ENCODE assay signal across 17 mouse cellular contexts in genomic region chr7:143400599-143400998, GRCm38 (mm10).
A peak's percentile ranks its signal among the peaks of the same experiment; 100 is the strongest.
DNase-seq lines count a peak whose midpoint lies in the region; ATAC-seq and TF ChIP-seq lines count a peak whose summit lies in the region.
"Had no signal": no experiment of that assay in that cellular context is flagged by ENCODE, and none has a peak within 500 bp of the region (broad histone marks: within the 10 kb centered on the region; RNA-seq: fewer than 3 reads in every experiment).

No protein-coding gene starts in this region.

- DNase-seq in liver, embryonic 14.5 days (ENCODE audit: low read depth in 3 of 3, low spot score in 3 of 3) = peak; percentile 7 to 17 (median 12)
- DNase-seq in yolk sac, embryonic 10.5 days (ENCODE audit: low spot score) = peak; percentile 54
- DNase-seq in right cerebral cortex, adult 18-20 months = no peak
- no peak for DNase-seq in thymus, postnatal 14 days
- DNase-seq in embryo, embryonic 10.5 days (ENCODE audit: low spot score) = no peak
- DNase-seq: adrenal gland, postnatal 25 days; cerebellum, postnatal 10 days; kidney, postnatal 25 days; lung, adult 2 months; right cerebral cortex, postnatal 14 days had no signal

- 23% methylated on average over 6 of the region's 6 CpGs for WGBS in midbrain, embryonic 13.5 days
- WGBS in midbrain, embryonic 15.5 days = 33% methylated on average over 6 of the region's 6 CpGs
- 43% methylated on average over 6 of the region's 6 CpGs for WGBS in intestine, embryonic 16.5 days
- WGBS in liver, embryonic 14.5 days (ENCODE audit: insufficient replicate concordance) = 41% methylated on average over 6 of the region's 6 CpGs

- ATAC-seq in midbrain, embryonic 13.5 days = 0 out of 2 replicates have a peak, but pooled peaks have one; percentile 37
- ATAC-seq in midbrain, embryonic 15.5 days (replicated peaks) = no peak
- ATAC-seq in intestine, embryonic 16.5 days = peak; percentile 87
- ATAC-seq in liver, embryonic 14.5 days (ENCODE audit: insufficient read depth) = peak; percentile 51
- ATAC-seq: forebrain, embryonic 13.5 days; inflammation-experienced regulatory T-cells, adult 6 months had no signal

- no peak overlapping the region for H3K9ac ChIP-seq in midbrain, embryonic 13.5 days (replicated peaks)
- no peak overlapping the region for H3K9ac ChIP-seq in midbrain, embryonic 15.5 days
- no peak overlapping the region for H3K9ac ChIP-seq in intestine, embryonic 16.5 days (ENCODE audit: low read depth, low read length)
- H3K9ac ChIP-seq in liver, embryonic 14.5 days (replicated peaks) = no peak overlapping the region
- H3K9ac ChIP-seq: embryonic facial prominence, embryonic 13.5 days; forebrain, embryonic 13.5 days had no signal

- no peak overlapping the region for H3K4me3 ChIP-seq in midbrain, embryonic 13.5 days (replicated peaks)
- no peak overlapping the region for H3K4me3 ChIP-seq in midbrain, embryonic 15.5 days
- H3K4me3 ChIP-seq in intestine, embryonic 16.5 days (ENCODE audit: low read length) = no peak overlapping the region
- H3K4me3 ChIP-seq in liver, embryonic 14.5 days (ENCODE audit: insufficient read depth in 1 of 2, low read depth in 2 of 2, low read length in 2 of 2) = no peak overlapping the region
- H3K4me3 ChIP-seq: embryonic facial prominence, embryonic 13.5 days; forebrain, embryonic 13.5 days; megakaryocyte, embryonic 14.5 days had no signal

- H3K4me2 ChIP-seq in midbrain, embryonic 13.5 days (replicated peaks) = no peak overlapping the region
- H3K4me2 ChIP-seq in midbrain, embryonic 15.5 days = no peak overlapping the region
- H3K4me2 ChIP-seq in intestine, embryonic 16.5 days (ENCODE audit: low read depth, low read length) = no peak overlapping the region
- no peak overlapping the region for H3K4me2 ChIP-seq in liver, embryonic 14.5 days (ENCODE audit: low read depth)
- H3K4me2 ChIP-seq: embryonic facial prominence, embryonic 13.5 days; forebrain, embryonic 13.5 days had no signal

- H3K27me3 ChIP-seq in midbrain, embryonic 13.5 days = 0 out of 2 replicates have a peak, but pooled peaks cover 2% of the 10 kb centered on the region
- H3K27me3 ChIP-seq in midbrain, embryonic 15.5 days (replicated peaks) = no peaks in the 10 kb centered on the region
- H3K27me3 ChIP-seq in intestine, embryonic 16.5 days (replicated peaks; ENCODE audit: control insufficient read depth, insufficient read depth, low read length) = no peaks in the 10 kb centered on the region
- H3K27me3 ChIP-seq in liver, embryonic 14.5 days (ENCODE audit: control insufficient read depth, insufficient read depth, low read length) = no peaks in the 10 kb centered on the region
- H3K27me3 ChIP-seq: embryonic facial prominence, embryonic 13.5 days had no signal

- H3K27ac ChIP-seq in midbrain, embryonic 13.5 days = no peak overlapping the region
- H3K27ac ChIP-seq in midbrain, embryonic 15.5 days = no peak overlapping the region
- peak overlapping the region; percentile 40 for H3K27ac ChIP-seq in intestine, embryonic 16.5 days (ENCODE audit: low read length)
- no peak overlapping the region for H3K27ac ChIP-seq in liver, embryonic 14.5 days
- H3K27ac ChIP-seq: forebrain, embryonic 13.5 days had no signal

- no peak for TF ChIP-seq CTCF in liver, embryonic 14.5 days (IDR thresholded peaks at IDR 0.05; ENCODE audit: low read depth)

- no peaks in the 10 kb centered on the region for H3K9me3 ChIP-seq in midbrain, embryonic 13.5 days
- H3K9me3 ChIP-seq in midbrain, embryonic 15.5 days = no peaks in the 10 kb centered on the region
- H3K9me3 ChIP-seq in intestine, embryonic 16.5 days (ENCODE audit: control insufficient read depth, low read length) = no peaks in the 10 kb centered on the region
- no peaks in the 10 kb centered on the region for H3K9me3 ChIP-seq in liver, embryonic 14.5 days (ENCODE audit: control insufficient read depth, low read length)
- H3K9me3 ChIP-seq: embryonic facial prominence, embryonic 13.5 days; forebrain, embryonic 13.5 days; megakaryocyte, embryonic 14.5 days had no signal

- no peaks in the 10 kb centered on the region for H3K36me3 ChIP-seq in midbrain, embryonic 13.5 days
- H3K36me3 ChIP-seq in midbrain, embryonic 15.5 days (replicated peaks) = no peaks in the 10 kb centered on the region
- no peaks in the 10 kb centered on the region for H3K36me3 ChIP-seq in intestine, embryonic 16.5 days (ENCODE audit: control insufficient read depth, insufficient read depth, low read length)
- H3K36me3 ChIP-seq in liver, embryonic 14.5 days (replicated peaks; ENCODE audit: control insufficient read depth, insufficient read depth, low read depth) = no peaks in the 10 kb centered on the region
- H3K36me3 ChIP-seq: embryonic facial prominence, embryonic 13.5 days had no signal

- peaks cover 18% of the 10 kb centered on the region for H3K4me1 ChIP-seq in midbrain, embryonic 13.5 days (replicated peaks)
- peaks cover 8% of the 10 kb centered on the region for H3K4me1 ChIP-seq in midbrain, embryonic 15.5 days
- peaks cover 29% of the 10 kb centered on the region for H3K4me1 ChIP-seq in intestine, embryonic 16.5 days (ENCODE audit: control insufficient read depth, insufficient read depth, low read length)
- peaks cover 0 to 4% of the 10 kb centered on the region in 2 experiments; a peak in 2 of 4 replicates for H3K4me1 ChIP-seq in liver, embryonic 14.5 days (replicated peaks; ENCODE audit: control insufficient read depth in 2 of 2, insufficient read depth in 2 of 2, low read length in 1 of 2)

- TF ChIP-seq EP300 in liver, embryonic 14.5 days (IDR thresholded peaks at IDR 0.05; ENCODE audit: low read depth) = no peak

Comparison
In these comparisons a context has a peak if more than half of its experiments do, and no peak if none do; other contexts are left out.
1. DNase-seq: peak in liver, embryonic 14.5 days (3 of 3) and yolk sac, embryonic 10.5 days (single experiment); none in right cerebral cortex, adult 18-20 months (single experiment), thymus, postnatal 14 days (single experiment) and embryo, embryonic 10.5 days (single experiment).